Mouse (Mus musculus): ENCODE measurements around the gene Lce3b. TPM values are rescaled to one million over a fixed set of nuclear protein-coding genes. Genes with fewer than 3 reads are reported as not detected.

Lce3b gene
- not detected for polyA plus RNA-seq (2015; fragmentation: Illumina TruSeq; extraction: RNeasy Lipid Tissue Mini Kit (QIAGEN cat#74804); ENCODE audit: insufficient read depth, low replicate concordance)

DNA sequence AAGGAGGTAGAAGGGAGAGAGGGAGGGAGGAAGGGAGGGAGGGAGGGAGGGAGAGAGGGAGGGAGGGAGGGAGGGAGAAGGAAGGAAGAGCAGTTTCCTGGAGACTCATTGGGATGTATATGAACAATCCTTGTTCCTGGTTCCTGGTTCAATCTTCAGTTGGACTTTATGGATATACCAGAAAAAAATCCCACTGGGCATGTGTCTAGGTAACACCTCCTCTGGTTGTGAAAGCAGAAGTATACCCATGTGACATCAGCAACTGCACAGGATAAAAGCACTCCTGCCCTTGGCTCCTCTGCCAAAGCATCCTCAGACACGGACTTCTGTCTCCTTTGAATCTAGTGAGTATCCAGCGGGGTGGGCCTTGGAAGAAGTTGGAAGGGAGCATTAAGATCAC lies at the start of gene Lce3b:
Lce3b (plus strand) TSS at position 301 of the 400 bp plus-strand sequence.

DNA sequence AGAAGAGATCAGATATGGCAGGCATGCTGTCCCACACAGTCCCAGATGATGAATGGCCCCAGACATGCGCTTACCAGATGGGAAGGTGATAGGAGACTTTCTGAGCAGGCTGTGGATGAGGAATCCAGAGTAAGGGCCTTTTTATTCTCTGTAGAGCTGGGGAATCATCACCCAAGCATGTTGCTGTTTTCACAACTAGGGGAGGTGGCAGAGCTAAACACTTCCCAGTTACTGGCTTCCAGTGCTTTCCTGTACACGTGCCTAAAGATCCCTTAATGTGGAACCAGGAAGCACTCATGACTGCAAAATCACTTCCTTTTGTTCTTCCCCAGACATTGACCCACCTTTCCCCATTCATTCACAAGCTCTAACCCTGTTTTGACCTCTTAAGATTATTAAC lies 6.6 kb upstream of the Lce3b start, which contains the start of gene Lce3a:
Lce3a (minus strand) TSS at position 101 of the 400 bp plus-strand sequence.

DNA sequence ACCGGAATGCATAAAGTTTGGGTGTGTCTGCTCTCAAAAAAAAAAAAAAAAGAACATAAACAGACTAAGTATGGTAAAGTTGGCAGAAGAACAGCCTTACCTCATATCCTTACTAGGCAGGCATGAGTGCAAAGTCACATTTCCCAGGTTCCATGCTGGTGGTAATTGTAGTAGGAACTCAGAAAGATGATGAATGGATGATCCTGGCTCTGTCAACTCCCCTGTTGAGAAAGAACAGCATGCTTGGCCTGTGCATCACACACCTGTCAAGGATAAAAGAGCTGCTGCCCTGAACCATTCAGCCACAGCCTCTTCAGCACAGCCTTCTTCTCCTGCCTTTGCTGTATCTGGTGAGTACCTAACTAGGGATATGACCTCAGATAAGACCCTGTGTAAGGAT lies 11.4 kb downstream of the Lce3b start, which contains the start of gene Lce3c:
Lce3c (plus strand) TSS at position 301 of the 400 bp plus-strand sequence.

DNA sequence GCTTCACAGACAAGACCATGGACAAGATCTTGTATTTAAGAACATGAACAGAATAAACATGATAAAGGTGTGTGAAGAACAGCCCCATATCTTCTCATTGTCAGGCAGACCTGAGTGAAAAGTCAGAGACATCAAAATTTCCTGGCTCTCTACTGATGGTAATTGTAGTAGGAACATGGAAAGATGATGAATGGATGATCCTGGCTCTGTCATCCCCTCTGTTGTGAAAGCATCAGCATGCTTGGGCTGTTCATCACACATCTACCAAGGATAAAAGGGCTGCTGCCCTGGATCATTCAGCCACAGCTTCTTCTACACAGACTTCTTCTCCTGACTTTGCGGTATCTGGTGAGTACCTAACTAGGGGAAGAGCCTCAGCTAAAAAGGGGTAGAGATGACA lies 24.3 kb downstream of the Lce3b start, which contains the start of gene Lce3d:
Lce3d (plus strand) TSS at position 301 of the 400 bp plus-strand sequence.

DNA sequence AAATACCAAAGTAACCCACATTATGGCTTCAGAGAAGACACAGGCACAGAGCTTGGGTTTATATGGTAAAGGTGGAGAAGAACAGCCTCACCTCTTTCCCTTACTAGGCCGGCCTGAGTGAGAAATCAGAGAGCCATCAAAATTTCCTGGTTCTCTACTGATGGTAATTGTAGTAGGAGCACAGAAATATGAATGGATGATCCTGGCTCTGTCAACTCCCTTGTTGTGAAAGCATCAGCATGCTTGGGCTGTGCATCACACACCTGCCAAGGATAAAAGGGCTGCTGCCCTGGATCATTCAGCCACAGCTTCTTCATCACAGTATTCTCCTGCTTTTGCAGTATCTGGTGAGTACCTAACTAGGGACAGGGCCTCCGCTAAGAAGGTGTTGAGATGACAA lies 34.0 kb downstream of the Lce3b start, which contains the start of gene Lce3e:
Lce3e (plus strand) TSS at position 301 of the 400 bp plus-strand sequence.

Other genes starting within 250 kb of the Lce3b start
- gene Lce1d, start 245.8 kb upstream of the Lce3b start, polyA plus RNA-seq (2015; fragmentation: Illumina TruSeq; extraction: RNeasy Lipid Tissue Mini Kit (QIAGEN cat#74804); ENCODE audit: insufficient read depth, low replicate concordance): not detected
- gene Lce1e, start 223.9 kb upstream of the Lce3b start, polyA plus RNA-seq (2015; fragmentation: Illumina TruSeq; extraction: RNeasy Lipid Tissue Mini Kit (QIAGEN cat#74804); ENCODE audit: insufficient read depth, low replicate concordance): not detected
- gene Lce1f, start 212.6 kb upstream of the Lce3b start, polyA plus RNA-seq (2015; fragmentation: Illumina TruSeq; extraction: RNeasy Lipid Tissue Mini Kit (QIAGEN cat#74804); ENCODE audit: insufficient read depth, low replicate concordance): not detected
- gene Gm38119, start 193.9 kb upstream of the Lce3b start, polyA plus RNA-seq (2015; fragmentation: Illumina TruSeq; extraction: RNeasy Lipid Tissue Mini Kit (QIAGEN cat#74804); ENCODE audit: insufficient read depth, low replicate concordance): not detected
- gene Lce1g, start 180.6 kb upstream of the Lce3b start, polyA plus RNA-seq (2015; fragmentation: Illumina TruSeq; extraction: RNeasy Lipid Tissue Mini Kit (QIAGEN cat#74804); ENCODE audit: insufficient read depth, low replicate concordance): not detected
- not detected for gene Lce1h, start 167.9 kb upstream of the Lce3b start, polyA plus RNA-seq (2015; fragmentation: Illumina TruSeq; extraction: RNeasy Lipid Tissue Mini Kit (QIAGEN cat#74804); ENCODE audit: insufficient read depth, low replicate concordance)
- gene Lce1i, start 154.1 kb upstream of the Lce3b start, polyA plus RNA-seq (2015; fragmentation: Illumina TruSeq; extraction: RNeasy Lipid Tissue Mini Kit (QIAGEN cat#74804); ENCODE audit: insufficient read depth, low replicate concordance): not detected
- gene Lce1j, start 142.5 kb upstream of the Lce3b start, polyA plus RNA-seq (2015; fragmentation: Illumina TruSeq; extraction: RNeasy Lipid Tissue Mini Kit (QIAGEN cat#74804); ENCODE audit: insufficient read depth, low replicate concordance): not detected
- gene Lce1k, start 125.1 kb upstream of the Lce3b start, polyA plus RNA-seq (2015; fragmentation: Illumina TruSeq; extraction: RNeasy Lipid Tissue Mini Kit (QIAGEN cat#74804); ENCODE audit: insufficient read depth, low replicate concordance): not detected
- not detected for gene Kprp, start 105.7 kb upstream of the Lce3b start, polyA plus RNA-seq (2015; fragmentation: Illumina TruSeq; extraction: RNeasy Lipid Tissue Mini Kit (QIAGEN cat#74804); ENCODE audit: insufficient read depth, low replicate concordance)
- not detected for gene Lce1l, start 81.7 kb upstream of the Lce3b start, polyA plus RNA-seq (2015; fragmentation: Illumina TruSeq; extraction: RNeasy Lipid Tissue Mini Kit (QIAGEN cat#74804); ENCODE audit: insufficient read depth, low replicate concordance)
- gene 2310050C09Rik, start 62.8 kb upstream of the Lce3b start, polyA plus RNA-seq (2015; fragmentation: Illumina TruSeq; extraction: RNeasy Lipid Tissue Mini Kit (QIAGEN cat#74804); ENCODE audit: insufficient read depth, low replicate concordance): not detected
- gene Lce3a, start 6.7 kb upstream of the Lce3b start, polyA plus RNA-seq (2015; fragmentation: Illumina TruSeq; extraction: RNeasy Lipid Tissue Mini Kit (QIAGEN cat#74804); ENCODE audit: insufficient read depth, low replicate concordance): not detected
- not detected for gene Lce3c, start 11.5 kb downstream of the Lce3b start, polyA plus RNA-seq (2015; fragmentation: Illumina TruSeq; extraction: RNeasy Lipid Tissue Mini Kit (QIAGEN cat#74804); ENCODE audit: insufficient read depth, low replicate concordance)
- not detected for gene Lce3d, start 24.4 kb downstream of the Lce3b start, polyA plus RNA-seq (2015; fragmentation: Illumina TruSeq; extraction: RNeasy Lipid Tissue Mini Kit (QIAGEN cat#74804); ENCODE audit: insufficient read depth, low replicate concordance)
- gene Lce3e, start 34.1 kb downstream of the Lce3b start, polyA plus RNA-seq (2015; fragmentation: Illumina TruSeq; extraction: RNeasy Lipid Tissue Mini Kit (QIAGEN cat#74804); ENCODE audit: insufficient read depth, low replicate concordance): not detected
- not detected for gene Lce3f, start 59.2 kb downstream of the Lce3b start, polyA plus RNA-seq (2015; fragmentation: Illumina TruSeq; extraction: RNeasy Lipid Tissue Mini Kit (QIAGEN cat#74804); ENCODE audit: insufficient read depth, low replicate concordance)
- gene Crct1, start 82.7 kb downstream of the Lce3b start, polyA plus RNA-seq (2015; fragmentation: Illumina TruSeq; extraction: RNeasy Lipid Tissue Mini Kit (QIAGEN cat#74804); ENCODE audit: insufficient read depth, low replicate concordance): not detected
- gene Lce1m, start 86.1 kb downstream of the Lce3b start, polyA plus RNA-seq (2015; fragmentation: Illumina TruSeq; extraction: RNeasy Lipid Tissue Mini Kit (QIAGEN cat#74804); ENCODE audit: insufficient read depth, low replicate concordance): not detected
- not detected for gene Gm4858, start 135.8 kb downstream of the Lce3b start, polyA plus RNA-seq (2015; fragmentation: Illumina TruSeq; extraction: RNeasy Lipid Tissue Mini Kit (QIAGEN cat#74804); ENCODE audit: insufficient read depth, low replicate concordance)
- not detected for gene Crnn, start 211.8 kb downstream of the Lce3b start, polyA plus RNA-seq (2015; fragmentation: Illumina TruSeq; extraction: RNeasy Lipid Tissue Mini Kit (QIAGEN cat#74804); ENCODE audit: insufficient read depth, low replicate concordance)

Measured in spleen, adult 10 weeks (tissue).